ENCODE assay signal across 8 mouse cellular contexts in genomic region chr1:80180767-80181413, GRCm38 (mm10). TPM values are rescaled to one million over a fixed set of nuclear protein-coding genes. Genes with fewer than 3 reads are reported as not detected.
A peak's percentile ranks its signal among the peaks of the same experiment; 100 is the strongest.
DNase-seq lines count a peak whose midpoint lies in the region; ATAC-seq and TF ChIP-seq lines count a peak whose summit lies in the region.

No protein-coding gene starts in this region.

- H3K27me3 ChIP-seq in liver, adult 2 months (ENCODE audit: control insufficient read depth, insufficient read depth, low read length) = no peaks in the 10 kb centered on the region
- no peaks in the 10 kb centered on the region for H3K27me3 ChIP-seq in liver, embryonic 11.5 days (replicated peaks; ENCODE audit: control insufficient read depth, insufficient read depth, low read length)
- H3K27me3 ChIP-seq in midbrain, embryonic 16.5 days (ENCODE audit: control insufficient read depth, insufficient read depth, low read depth, low read length) = no peaks in the 10 kb centered on the region
- H3K27me3 ChIP-seq in stomach, postnatal 0 days (ENCODE audit: control insufficient read depth, insufficient read depth, low read length) = no peaks in the 10 kb centered on the region

- 38% methylated on average over 13 of the region's 13 CpGs for WGBS in liver, adult 2 months
- WGBS in liver, embryonic 11.5 days = 41% methylated on average over 13 of the region's 13 CpGs
- 38% methylated on average over 13 of the region's 13 CpGs for WGBS in midbrain, embryonic 16.5 days
- 37% methylated on average over 13 of the region's 13 CpGs for WGBS in stomach, postnatal 0 days

- no peaks in the 10 kb centered on the region for H3K79me2 ChIP-seq in liver, adult 2 months (ENCODE audit: control insufficient read depth, insufficient read depth, low read length)

- no peak overlapping the region for H3K4me3 ChIP-seq in liver, adult 2 months (ENCODE audit: insufficient read depth, low read depth, low read length)
- H3K4me3 ChIP-seq in liver, embryonic 11.5 days (ENCODE audit: low read depth, low read length) = no peak overlapping the region
- no peak overlapping the region for H3K4me3 ChIP-seq in left cerebral cortex, adult 2 months
- no peak overlapping the region for H3K4me3 ChIP-seq in midbrain, embryonic 16.5 days (ENCODE audit: low read depth, low read length)
- no peak overlapping the region for H3K4me3 ChIP-seq in stomach, postnatal 0 days (ENCODE audit: low read depth, low read length)

- DNase-seq in liver, adult 2 months (ENCODE audit: extremely low read depth, low read depth, low spot score) = peak; percentile 31
- DNase-seq in liver, embryonic 11.5 days (ENCODE audit: low spot score) = no peak
- DNase-seq in adrenal gland, postnatal 10 days = peak; percentile 68
- DNase-seq in embryo, embryonic 11.5 days (ENCODE audit: low read depth, low spot score) = peak; percentile 49
- peak; percentile 49 to 53 for DNase-seq in heart, postnatal 36 days
- DNase-seq in left cerebral cortex, adult 2 months (ENCODE audit: extremely low spot score in 1 of 2, low spot score in 2 of 2) = peak; percentile 49 to 56
- peak; percentile 48 for DNase-seq in stomach, postnatal 0 days (ENCODE audit: low spot score)

- TF ChIP-seq EP300 in stomach, postnatal 0 days (optimal IDR thresholded peaks at IDR 0.05) = no peak

- peak; percentile 57 for TF ChIP-seq CTCF in liver, adult 2 months (IDR thresholded peaks at IDR 0.05; ENCODE audit: low read depth, low read length)
- TF ChIP-seq CTCF in left cerebral cortex, adult 2 months (IDR thresholded peaks at IDR 0.05) = peak; percentile 94
- TF ChIP-seq CTCF in stomach, postnatal 0 days (IDR thresholded peaks at IDR 0.05; ENCODE audit: low read depth) = peak; percentile 90

- no peak for ATAC-seq in liver, embryonic 11.5 days (replicated peaks; ENCODE audit: low FRiP score)
- peak; percentile 70; the same call in 1 of the 2 replicates for ATAC-seq in midbrain, embryonic 16.5 days
- no peak for ATAC-seq in stomach, postnatal 0 days (ENCODE audit: low FRiP score, low TSS enrichment)

- no peak overlapping the region for H3K9ac ChIP-seq in liver, adult 2 months (ENCODE audit: low read depth, low read length)
- H3K9ac ChIP-seq in liver, embryonic 11.5 days (ENCODE audit: low read depth, low read length) = no peak overlapping the region
- no peak overlapping the region for H3K9ac ChIP-seq in midbrain, embryonic 16.5 days (ENCODE audit: low read depth, low read length)
- H3K9ac ChIP-seq in stomach, postnatal 0 days (ENCODE audit: low read length) = no peak overlapping the region

- no peaks in the 10 kb centered on the region for H3K9me3 ChIP-seq in liver, embryonic 11.5 days (ENCODE audit: control insufficient read depth, low read length)
- no peaks in the 10 kb centered on the region for H3K9me3 ChIP-seq in midbrain, embryonic 16.5 days (replicated peaks; ENCODE audit: control insufficient read depth, low read length, poor library complexity, severe bottlenecking)
- H3K9me3 ChIP-seq in stomach, postnatal 0 days (ENCODE audit: control insufficient read depth, low read length) = no peaks in the 10 kb centered on the region

- no peaks in the 10 kb centered on the region for H3K36me3 ChIP-seq in liver, adult 2 months (ENCODE audit: control insufficient read depth, insufficient read depth, low read length)
- no peaks in the 10 kb centered on the region for H3K36me3 ChIP-seq in liver, embryonic 11.5 days (ENCODE audit: control insufficient read depth, insufficient read depth, low read length)
- H3K36me3 ChIP-seq in midbrain, embryonic 16.5 days (ENCODE audit: control insufficient read depth, insufficient read depth, low read length) = no peaks in the 10 kb centered on the region
- no peaks in the 10 kb centered on the region for H3K36me3 ChIP-seq in stomach, postnatal 0 days (ENCODE audit: control insufficient read depth, insufficient read depth, low read length)

- no peak for TF ChIP-seq POLR2A in liver, adult 2 months (IDR thresholded peaks at IDR 0.05; ENCODE audit: extremely low read depth, insufficient read depth, low read length)

- intact Hi-C loops in heart, postnatal 36 days (cut with DNase I) = loop anchor here (1.0 to 10.0 kb wide), 5 partner anchors 63 to 335 kb away; no protein-coding TSS in a partner anchor
- intact Hi-C loops in left cerebral cortex, adult 2 months (cut with DNase I) = loop anchor here (2.0 to 5.0 kb wide), 4 partner anchors 228 to 1121 kb away; no protein-coding TSS in a partner anchor

- no peak overlapping the region for H3K4me2 ChIP-seq in liver, embryonic 11.5 days
- 0 out of 2 replicates have a peak overlapping the region, but pooled peaks have one; percentile 24 for H3K4me2 ChIP-seq in midbrain, embryonic 16.5 days (ENCODE audit: low read length)
- no peak overlapping the region for H3K4me2 ChIP-seq in stomach, postnatal 0 days (replicated peaks; ENCODE audit: low read depth)

- no peaks in the 10 kb centered on the region for H3K4me1 ChIP-seq in liver, adult 2 months (ENCODE audit: control insufficient read depth, insufficient read depth, low read length)
- H3K4me1 ChIP-seq in liver, embryonic 11.5 days (replicated peaks; ENCODE audit: control insufficient read depth, insufficient read depth, low read length) = no peaks in the 10 kb centered on the region
- no peaks in the 10 kb centered on the region for H3K4me1 ChIP-seq in midbrain, embryonic 16.5 days (ENCODE audit: control insufficient read depth, insufficient read depth, low read length)
- H3K4me1 ChIP-seq in stomach, postnatal 0 days (replicated peaks; ENCODE audit: control insufficient read depth, insufficient read depth) = no peaks in the 10 kb centered on the region

- no peak overlapping the region for H3K27ac ChIP-seq in liver, adult 2 months (replicated peaks; ENCODE audit: insufficient read depth, low read depth, low read length)
- no peak overlapping the region for H3K27ac ChIP-seq in liver, embryonic 11.5 days (ENCODE audit: low read depth, low read length)
- H3K27ac ChIP-seq in left cerebral cortex, adult 2 months = no peak overlapping the region
- no peak overlapping the region for H3K27ac ChIP-seq in midbrain, embryonic 16.5 days (ENCODE audit: low read length)
- H3K27ac ChIP-seq in stomach, postnatal 0 days (replicated peaks) = no peak overlapping the region

RNA-seq across cellular contexts. Expression of gene Fam124b, which starts 37.4 kb away (rescaled TPM):
- total RNA-seq in liver, adult 2 months (2014; rRNA removed) = not detected in 2 replicates
- polyA plus RNA-seq in liver, adult 2 months (2012; rRNA removed) = not detected in 2 replicates
- 0.08 TPM in 1 of 2 replicates, not detected in the other for polyA plus RNA-seq in liver, embryonic 11.5 days (2014; fragmentation: Nextera tagmentation; extraction: Ambion mirVana)
- 1 to 10 TPM; 1.7 to 3.5 TPM for total RNA-seq in adrenal gland, postnatal 10 days (2021)
- 1 to 10 TPM; 1.0 to 4.0 TPM for total RNA-seq in heart, postnatal 36 days (2021)
- total RNA-seq in left cerebral cortex, adult 2 months (2021) = under 1 TPM; 0.32 to 0.63 TPM
- polyA plus RNA-seq in midbrain, embryonic 16.5 days (2015; fragmentation: Nextera tagmentation; extraction: Ambion mirVana) = 0.58 and 0.63 TPM in 2 replicates
- 0.29 and 0.30 TPM in 2 replicates for polyA plus RNA-seq in stomach, postnatal 0 days (2015; fragmentation: Nextera tagmentation; extraction: Ambion mirVana)
